Mouse (Mus musculus): ENCODE data around the gene Exd1.
"Not testable (repeated sequence)": the region's sequence is repeated elsewhere in the genome, so short reads cannot be mapped to it uniquely, and the experiment has no call there.

Gene Exd1

DNA sequence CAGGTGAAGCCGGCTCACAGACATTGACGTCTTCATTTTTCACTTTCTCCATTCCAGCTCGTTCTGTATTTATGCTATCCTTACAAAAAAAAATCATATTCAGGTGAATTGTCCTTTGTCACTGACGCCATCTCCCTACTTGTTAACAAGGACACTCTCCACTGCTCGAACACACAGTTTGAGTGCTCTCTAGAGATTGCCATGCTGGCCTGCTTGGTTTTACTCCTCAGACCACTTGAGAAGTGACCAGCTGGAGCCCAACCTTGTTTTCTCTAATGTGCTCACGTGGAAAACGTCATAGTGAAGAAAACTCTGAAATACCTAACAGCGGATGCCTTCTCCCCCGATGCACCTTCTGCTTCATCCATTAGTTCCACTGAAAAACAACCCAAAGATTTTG, 8.6 kb downstream of the Exd1 start:
- no peak for DNase-seq

DNA sequence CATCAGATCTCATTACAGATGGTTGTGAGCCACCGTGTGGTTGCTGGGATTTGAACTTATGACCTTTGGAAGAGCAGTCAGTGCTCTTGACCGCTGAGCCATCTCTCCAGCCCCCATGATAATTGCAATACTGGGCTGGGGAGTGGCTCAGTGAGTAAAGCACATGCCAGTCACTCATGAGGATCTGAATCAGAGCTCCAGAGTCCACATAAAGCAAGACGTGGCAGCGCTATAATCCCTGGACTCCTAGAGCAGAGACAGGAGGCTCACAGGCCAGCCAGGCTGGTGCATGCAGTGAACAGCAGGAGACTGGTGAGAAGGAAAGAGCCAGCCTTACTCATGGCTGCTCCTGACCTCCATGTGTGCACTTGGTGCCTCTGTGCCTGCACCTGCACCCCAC, 22.0 kb downstream of the Exd1 start:
- DNase-seq, result no peak

DNA sequence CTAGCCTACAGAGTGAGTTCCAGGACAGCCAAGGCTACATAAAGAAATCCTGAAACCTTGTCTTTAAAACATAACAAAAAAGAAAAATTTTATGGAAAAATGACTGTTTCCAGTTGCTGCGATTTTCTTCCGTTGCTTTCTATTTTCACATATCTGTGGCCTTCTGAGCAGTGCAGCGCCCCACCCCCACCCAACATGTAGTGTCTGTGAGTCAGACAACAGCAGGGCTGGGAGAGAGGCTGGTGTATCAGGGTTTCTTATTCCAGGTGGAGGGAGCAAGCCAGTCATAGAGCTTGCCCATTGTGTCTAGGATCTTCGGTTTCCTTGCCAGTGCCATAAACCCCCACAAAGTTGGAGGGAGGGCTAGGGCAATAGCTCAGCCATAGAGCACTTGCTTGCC, 23.6 kb downstream of the Exd1 start:
- no peak for DNase-seq

DNA sequence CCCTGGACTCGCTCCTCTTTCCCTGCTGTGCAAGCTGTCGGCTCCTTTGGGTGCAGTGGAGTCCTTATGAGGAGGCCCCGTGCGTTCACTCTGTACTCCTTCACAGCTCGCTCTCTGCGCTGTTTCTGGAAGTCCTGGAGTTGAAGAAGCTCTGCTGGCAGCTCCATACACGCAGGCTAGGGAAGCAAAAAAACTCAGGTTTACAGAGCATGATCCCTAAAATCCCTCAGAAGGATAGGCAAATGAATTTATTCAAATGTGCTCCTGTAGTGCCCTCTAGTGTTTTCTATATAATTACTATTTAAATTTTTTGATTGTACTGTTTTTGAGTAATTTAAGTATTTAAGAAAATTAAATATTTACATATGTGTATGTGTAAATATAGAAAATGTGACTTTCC, 26.9 kb downstream of the Exd1 start:
- no peak for DNase-seq

DNA sequence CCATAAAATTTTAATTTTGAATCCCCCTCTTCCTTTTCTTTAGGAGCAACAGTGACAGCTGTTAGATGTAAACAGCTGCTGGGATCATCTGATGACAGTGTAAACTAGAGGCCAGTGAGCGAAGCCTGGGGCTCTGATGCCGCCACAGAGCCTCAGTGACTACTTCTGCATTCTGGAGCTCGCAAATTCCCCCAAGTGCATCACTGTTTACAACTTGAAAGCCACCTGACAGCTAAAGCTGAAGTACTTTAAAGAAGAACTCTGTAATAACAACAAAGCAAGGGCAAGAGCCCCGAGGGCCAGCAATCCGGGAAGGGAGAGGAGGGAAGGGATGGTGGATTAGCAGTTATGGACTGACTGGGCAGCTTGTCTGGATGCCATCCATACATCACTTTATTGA, 30.6 kb downstream of the Exd1 start:
- DNase-seq, result no peak

DNA sequence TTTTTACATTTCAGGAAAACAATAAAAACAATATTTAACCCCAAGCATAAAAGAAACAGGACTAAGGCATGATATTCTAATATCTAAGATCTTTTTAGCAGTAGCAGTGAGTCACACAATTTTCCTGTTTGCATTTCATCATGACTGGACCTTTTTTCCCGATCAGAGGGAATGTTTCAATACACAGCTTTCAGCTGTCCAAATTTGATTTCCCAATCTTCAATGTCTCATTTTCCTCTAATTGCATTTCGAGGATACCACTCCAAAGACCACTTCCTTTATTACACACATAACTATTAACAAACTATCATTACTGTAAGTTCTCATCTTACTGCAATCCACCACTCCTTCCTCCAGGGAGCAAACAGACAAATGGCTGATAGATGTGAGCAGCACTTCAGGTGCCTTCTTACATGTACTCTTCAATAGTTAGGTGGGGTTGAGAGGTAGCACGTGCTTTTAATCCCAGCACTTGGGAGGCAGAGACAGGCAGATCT, 33.4 kb downstream of the Exd1 start:
- DNase-seq, result no peak

DNA sequence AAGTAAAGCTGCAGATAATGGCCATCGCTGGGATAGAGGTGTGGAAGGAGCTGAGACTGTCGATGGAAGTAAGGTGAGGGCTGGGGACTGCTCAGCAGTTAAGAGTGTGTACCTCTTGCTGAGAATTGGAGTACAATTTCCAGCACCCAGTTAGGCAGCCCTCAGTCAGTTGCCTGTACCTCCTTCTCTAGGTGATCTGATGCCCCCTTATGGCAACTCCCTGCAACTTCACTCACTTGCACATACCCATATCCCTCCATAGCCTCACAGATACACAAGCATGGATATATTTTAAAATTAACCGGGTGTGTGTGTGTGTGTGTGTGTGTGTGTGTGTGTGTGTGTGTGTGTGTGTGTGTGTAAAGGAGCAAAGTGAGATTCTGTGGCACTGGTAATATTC, 35.1 kb downstream of the Exd1 start:
- peak in 1 of 2 experiments; percentile 23 for DNase-seq

DNA sequence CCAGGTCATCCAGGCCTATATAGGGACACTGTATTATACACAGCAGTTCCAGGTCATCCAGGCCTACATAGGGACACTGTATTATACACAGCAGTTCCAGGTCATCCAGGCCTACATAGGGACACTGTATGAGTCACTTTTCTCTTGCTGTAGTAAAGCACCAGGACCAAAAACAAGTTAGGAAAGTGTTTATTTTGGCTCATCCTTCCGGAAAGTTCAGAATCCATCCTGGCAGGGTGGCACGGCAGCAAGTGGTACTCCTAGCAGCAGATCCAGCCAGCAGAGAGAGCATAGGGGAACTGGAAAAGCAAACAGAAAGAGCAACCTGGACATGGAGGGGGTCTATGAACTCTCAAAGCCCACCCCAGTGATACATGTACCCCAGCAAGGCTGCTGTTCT, 36.6 kb downstream of the Exd1 start:
- DNase-seq, result peak in 1 of 2 experiments; percentile 11

DNA sequence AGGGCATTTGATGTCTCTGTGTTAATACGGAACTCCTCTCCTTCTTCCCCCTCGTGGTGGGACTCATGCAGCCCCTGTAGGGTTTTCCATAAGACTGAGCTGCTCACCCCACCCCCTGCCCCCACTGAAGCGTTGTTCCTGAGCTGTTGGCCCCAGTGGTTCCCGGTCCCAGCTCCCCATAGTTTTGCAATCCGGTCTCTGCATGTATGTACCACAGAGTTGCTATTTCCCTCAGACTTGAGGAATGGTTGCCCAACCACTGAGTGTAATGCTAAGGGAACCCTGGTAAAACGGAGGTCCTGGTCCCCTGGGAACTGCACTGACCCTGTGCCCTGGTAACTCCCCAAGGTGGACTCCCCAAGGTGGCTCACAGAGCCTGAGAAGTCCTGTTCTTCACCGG, 38.9 kb downstream of the Exd1 start:
- not testable (repeated sequence) for DNase-seq

DNA sequence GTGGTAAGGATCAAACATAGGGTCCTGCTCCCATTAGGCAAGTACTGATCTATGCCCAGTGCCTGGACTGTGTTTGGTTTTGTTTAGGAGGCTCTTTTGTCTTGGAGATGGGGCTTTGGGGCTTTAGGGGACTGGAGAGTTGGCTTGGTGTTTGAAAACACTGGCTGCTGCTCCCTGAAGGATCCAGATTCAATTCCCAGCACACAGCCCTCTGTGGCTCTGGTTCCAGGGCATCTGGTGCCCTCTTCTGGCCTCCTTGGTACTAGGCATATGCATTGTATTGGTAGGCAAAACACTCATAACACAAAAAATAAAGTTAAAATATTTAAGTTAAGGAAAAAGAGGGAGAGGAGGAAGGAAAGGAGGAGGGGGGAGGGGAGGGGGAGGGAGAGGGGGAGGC, 40.3 kb downstream of the Exd1 start:
- DNase-seq, result peak in 1 of 2 experiments; percentile 35

DNA sequence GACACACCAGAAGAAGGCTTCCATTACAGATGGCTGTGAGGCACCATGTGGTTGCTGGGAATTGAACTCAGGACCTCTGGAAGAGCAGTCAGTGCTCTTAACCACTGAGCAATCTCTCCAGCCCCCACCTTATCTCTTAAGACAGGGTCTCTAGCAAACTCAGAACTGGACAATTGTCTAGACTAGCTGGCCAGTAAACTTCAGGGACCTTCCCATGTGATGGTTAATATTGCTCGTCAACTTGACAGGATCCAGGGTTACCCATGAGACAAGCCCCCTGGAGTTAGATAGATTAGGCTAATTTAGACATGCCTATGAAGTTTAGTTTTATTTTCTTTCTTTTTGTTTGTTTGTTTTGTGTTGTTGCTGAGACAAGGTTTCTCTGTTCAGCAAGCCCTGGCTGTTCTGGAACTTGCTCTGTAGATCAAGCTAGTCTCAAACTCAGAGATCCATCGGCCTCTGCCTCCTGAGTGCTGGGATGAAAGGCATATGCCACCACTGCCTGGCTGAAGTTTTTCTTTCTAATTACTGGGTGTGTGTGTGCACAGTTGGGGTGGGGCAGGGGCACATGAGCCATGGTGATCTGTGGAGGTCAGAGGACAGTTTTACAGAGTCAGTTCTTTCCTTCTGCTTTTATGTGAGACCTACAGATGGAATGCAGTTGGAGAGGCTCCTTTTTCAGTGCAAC, 46.3 kb downstream of the Exd1 start:
- DNase-seq, result no peak

DNA sequence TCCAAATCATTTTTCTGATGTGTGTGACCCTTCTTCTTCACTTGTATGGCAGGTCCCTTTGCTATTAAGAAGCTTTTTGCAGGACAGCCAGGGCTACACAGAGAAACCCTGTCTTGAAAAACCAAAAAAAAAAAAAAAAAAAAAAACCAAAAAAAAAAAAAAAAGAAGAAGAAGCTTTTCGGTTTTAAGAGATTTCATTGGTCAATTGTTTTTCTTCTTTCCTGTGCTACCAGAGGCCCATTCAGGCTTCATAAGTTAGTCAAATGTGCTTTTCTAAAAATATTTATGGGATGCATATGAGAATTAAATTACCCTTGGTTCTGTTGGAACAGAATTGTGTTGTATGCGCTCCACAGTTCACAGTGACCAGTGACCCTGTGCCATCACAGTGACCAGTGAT, 48.6 kb downstream of the Exd1 start:
- no peak for DNase-seq

DNA sequence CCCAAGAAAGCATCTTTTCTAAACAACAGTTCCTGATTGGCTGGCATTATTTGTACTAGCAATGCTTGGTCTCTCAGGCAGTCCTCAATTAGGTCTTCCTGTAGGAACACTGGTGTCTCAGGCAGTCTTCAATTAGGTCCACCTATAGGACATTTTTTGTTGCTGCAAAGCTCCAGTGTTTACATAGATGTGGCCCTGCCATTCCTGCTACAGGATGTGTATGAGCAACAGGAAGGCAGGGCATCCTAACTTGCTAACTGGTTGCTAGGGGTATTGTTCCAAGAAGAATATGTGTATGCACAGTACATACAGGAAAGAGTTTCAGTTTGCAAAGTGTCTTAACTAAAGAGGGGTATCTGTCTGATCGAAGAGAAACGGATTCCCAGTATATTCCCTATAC, 51.3 kb downstream of the Exd1 start:
- DNase-seq, result no peak

DNA sequence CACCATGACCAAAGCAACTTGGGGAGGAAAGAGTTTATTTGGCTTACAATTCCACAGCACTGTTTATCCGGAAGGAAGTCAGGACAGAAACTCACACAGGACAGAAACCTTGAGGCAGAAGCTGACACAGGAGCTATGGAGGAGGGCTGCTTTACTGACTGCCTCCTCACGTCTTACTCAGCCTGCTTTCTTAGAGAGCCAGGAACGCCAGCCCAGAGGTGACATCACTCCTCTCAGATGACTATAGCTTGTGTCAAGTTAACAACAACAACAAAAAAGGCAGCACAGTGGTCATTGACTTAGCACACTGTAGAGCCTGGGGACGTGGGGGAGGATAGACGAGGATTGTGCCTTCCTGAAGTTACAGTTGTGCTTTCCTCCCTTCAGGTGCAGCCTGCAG, 55.5 kb downstream of the Exd1 start:
- DNase-seq, result no peak

DNA sequence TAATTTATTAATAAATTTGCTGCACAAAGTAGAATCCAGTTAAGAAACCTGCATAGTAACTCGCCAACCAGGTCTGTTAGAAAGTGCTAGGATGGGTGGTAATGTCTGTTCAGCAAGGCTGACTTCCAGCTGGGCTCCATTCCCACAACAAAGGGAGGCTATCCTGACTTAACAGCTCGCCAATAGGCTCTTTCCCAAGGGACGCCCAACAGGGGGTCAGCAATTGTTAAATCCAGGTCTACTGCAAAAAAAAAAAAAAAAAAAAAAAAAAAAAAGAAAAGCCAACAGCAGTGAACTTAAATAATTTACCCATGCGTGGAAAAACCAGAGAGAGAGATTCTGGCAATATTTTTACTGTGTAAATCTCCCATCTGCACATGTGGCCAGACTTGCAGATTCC, 60.9 kb downstream of the Exd1 start:
- DNase-seq, result no peak

DNA sequence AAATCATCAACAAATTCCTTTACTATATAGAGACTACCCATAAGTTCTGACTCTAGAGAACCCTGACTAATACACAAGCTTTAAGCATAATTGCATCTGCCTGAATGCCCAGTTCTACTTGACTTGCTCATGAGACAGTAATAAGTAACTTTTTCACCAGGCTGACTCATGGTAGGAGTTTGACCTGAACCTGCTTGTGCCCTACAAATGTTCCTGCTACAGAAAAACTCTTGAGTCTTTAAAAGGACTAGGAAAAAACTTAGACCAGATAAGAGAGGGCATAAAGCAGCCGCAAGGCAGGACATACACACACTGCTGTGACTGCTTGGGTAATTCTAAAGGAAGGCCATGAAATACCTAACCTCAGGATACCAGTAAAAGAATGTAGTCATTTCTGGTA, 65.1 kb downstream of the Exd1 start:
- peak; percentile 53 to 87 for DNase-seq

DNA sequence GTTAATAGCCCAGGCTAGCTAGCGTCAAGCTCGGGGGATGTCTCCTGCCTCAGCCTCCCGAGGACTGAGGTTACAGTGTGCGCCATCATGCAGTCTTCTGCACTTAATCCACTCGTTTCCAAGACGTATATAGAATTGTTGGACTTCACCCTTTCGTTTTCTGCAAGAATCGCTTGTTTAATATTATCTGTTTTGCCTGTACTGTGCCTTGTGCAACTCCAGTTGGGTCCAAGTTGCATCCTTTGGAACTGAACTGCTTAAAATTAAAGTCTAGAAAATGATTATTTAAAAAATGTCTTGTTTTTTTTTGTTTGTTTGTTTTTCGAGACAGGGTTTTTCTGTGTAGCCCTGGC, 69.1 kb downstream of the Exd1 start:
- no peak for DNase-seq

DNA sequence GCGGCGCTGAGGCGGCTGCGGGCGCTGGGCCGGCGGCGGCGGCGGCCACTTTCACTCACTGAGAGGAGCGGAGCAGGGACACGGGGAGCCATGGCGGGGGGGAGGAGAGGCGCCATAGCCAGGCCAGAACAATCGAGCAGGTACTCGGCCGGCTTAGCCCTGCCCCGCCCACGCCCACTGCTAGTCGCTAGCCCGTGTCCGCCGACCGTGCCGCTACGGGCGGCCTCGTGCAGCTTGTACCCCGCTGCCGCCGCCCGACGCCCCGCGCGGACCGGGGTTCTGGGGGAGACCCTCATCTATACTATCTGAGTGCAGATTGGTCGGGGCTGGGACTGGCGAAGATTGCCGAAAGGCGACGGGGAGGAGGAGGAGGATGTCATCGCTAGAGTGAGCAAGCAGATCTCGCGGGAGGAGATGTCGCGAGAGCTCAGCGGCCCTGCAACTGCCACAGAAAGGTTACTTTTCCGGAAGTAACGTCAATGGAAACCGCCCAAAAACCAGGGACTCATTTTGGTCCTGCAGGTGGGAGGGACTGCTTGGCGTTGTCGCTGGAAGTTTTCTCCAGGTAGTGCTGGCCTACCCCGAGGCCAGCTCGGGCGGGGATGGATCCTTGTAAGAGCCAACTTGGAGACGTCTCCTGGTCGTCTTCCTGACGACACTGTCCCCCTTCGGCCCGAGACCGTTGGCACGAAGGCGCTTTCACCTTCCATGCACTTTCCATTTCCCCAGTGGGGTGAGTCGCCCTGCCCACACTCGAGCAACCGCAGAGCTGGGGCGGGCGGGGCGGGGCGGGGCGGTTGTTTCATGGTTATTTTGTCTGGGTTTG, 69.6 kb downstream of the Exd1 start, which contains the start of gene Ino80:
Gene Ino80, minus strand, starts transcription at position 117 of the 826 bp plus-strand sequence.
- DNase-seq, result peak; percentile 99

DNA sequence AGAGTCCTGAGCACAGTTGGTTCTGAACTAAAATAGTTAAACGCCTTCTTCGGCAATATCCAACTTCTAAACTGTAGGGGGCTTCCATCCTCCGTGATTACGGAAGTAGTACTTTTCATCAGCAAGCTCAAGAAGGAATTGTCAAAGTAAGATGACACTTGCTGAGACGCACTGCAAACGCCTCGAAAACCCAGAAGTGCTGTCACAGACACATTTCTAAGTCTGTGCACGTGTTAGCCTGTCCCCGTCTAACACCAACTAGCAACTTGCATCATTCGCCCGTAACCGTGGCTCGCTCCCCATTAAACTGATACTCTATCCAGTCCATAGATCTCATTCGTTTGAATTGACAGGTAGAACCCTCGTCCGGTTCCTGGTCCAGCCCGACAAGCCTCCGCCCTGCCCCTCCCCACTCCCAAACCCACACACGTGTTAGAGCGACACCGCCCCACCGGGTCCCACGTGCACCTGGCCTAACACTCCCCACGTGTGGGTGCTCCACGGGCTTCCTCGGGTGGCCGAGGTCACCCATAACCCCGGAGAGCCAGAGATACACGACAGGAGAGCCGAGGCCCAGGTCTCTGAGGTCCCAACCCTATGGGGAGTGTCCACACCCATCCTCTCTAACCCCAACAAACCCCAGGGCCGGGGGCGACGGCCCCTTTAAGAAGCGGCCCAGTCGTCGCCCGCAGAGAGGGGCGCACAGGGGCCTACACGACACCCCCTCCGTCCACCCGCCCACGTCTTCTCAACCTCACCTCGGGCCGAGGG, 70.6 kb downstream of the Exd1 start:
- DNase-seq, result peak; percentile 76

DNA sequence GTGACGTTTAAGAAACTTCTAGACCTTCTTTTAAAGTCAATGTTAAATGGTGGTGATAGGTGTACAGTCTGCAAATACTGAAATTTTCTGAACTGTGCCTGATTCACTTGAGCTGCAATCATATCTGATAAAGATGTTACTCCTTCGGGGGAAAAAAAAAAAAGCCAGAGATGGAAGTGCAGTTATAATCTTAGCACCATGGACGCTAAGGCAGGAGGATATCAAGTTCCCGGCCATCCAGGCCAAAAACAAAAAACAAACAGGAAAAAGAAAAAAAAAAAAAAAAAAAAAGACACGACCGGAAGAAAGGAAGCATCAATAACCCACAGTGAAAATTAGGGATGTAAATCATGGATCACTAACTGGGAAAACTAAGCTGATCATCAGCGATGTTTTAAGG, 71.3 kb downstream of the Exd1 start:
- DNase-seq, result no peak

Data from kidney, adult 8-10 months (tissue).